Mouse (Mus musculus): ENCODE measurements around the gene Cfap97.

- no peak for TF ChIP-seq POLR2A (IDR thresholded peaks at IDR 0.05; ENCODE audit: low read depth, low read length)
- no peak for TF ChIP-seq CTCF (IDR thresholded peaks at IDR 0.05; ENCODE audit: extremely low read depth, insufficient read depth, insufficient read length, insufficient replicate concordance)
These were observed at the start of gene Cfap97 for GRCm38 (mm10) chr8:46151202-46152062.

Data from spleen, adult 2 months (tissue).